Mouse (Mus musculus): ENCODE data around the gene Serpinb3b. TPM values are rescaled to one million over a fixed set of nuclear protein-coding genes. Genes with fewer than 3 reads are reported as not detected.

The Serpinb3b gene
- not detected in 4 replicates for total RNA-seq (2023; ENCODE audit: inconsistent age)

GRCm38 (mm10) chr1:107278261-107278660 is at the start of gene Serpinb3b, which contains the start of gene Serpinb3c:
Gene Serpinb3b, minus strand, starts transcription at chr1:107278361.
Gene Serpinb3c, minus strand, starts transcription at chr1:107278371.

Other genes with a start within 250 kb of the Serpinb3b start
- not detected in 4 replicates for gene Serpinb3a, start 226.1 kb downstream of the Serpinb3b start, total RNA-seq (2023; ENCODE audit: inconsistent age)
- not detected in 4 replicates for gene Serpinb3d, start 194.9 kb downstream of the Serpinb3b start, total RNA-seq (2023; ENCODE audit: inconsistent age)
- not detected in 4 replicates for gene Serpinb3c, start within 50 bp of the Serpinb3b start, total RNA-seq (2023; ENCODE audit: inconsistent age)
- gene Serpinb11, start 82.8 kb upstream of the Serpinb3b start, total RNA-seq (2023; ENCODE audit: inconsistent age), result not detected in 4 replicates
- gene Serpinb7, start 121.3 kb upstream of the Serpinb3b start, total RNA-seq (2023; ENCODE audit: inconsistent age), result 0.36 to 0.87 TPM (median 0.36 TPM) in 3 of 4 replicates, not detected in the other
- not detected in 4 replicates for gene Serpinb2, start 233.1 kb upstream of the Serpinb3b start, total RNA-seq (2023; ENCODE audit: inconsistent age)